Mouse (Mus musculus) thymus, adult 2 months (tissue): Measurements from ENCODE around the gene Eef1akmt3. TPM values are rescaled to one million over a fixed set of nuclear protein-coding genes. Genes with fewer than 3 reads are reported as not detected.

Source experiments
- DNase-seq: peaks from one replicate; pipeline ENCODE4 v3.0.0; 2021
- H3K27ac ChIP-seq: fragments of 200-500 bp; 2 replicates; pipeline ENCODE4 v1.5.1; 2012; ENCODE audit warnings: low read length, control low read depth; ENCODE audit not compliant: control insufficient read depth, insufficient read depth
- H3K27me3 ChIP-seq: fragments of 200-500 bp; 2 replicates; pipeline ENCODE4 v1.6.1; 2012; ENCODE audit warnings: mild to moderate bottlenecking, low read length, moderate library complexity, mixed read lengths; ENCODE audit not compliant: control insufficient read depth, insufficient read depth
- H3K36me3 ChIP-seq: fragments of 200-500 bp; 2 replicates; pipeline ENCODE4 v1.6.1; 2012; ENCODE audit warnings: mild to moderate bottlenecking, low read length, moderate library complexity; ENCODE audit not compliant: control insufficient read depth, insufficient read depth
- H3K4me1 ChIP-seq: fragments of 200-500 bp; replicated peaks from 2 replicates; pipeline ENCODE4 v1.6.1; 2012; ENCODE audit warnings: low read length; ENCODE audit not compliant: control insufficient read depth, insufficient read depth
- H3K4me3 ChIP-seq: fragments of 200-500 bp; 2 replicates; pipeline ENCODE4 v1.5.1; 2012; ENCODE audit warnings: mild to moderate bottlenecking, low read length, control low read depth, moderate library complexity; ENCODE audit not compliant: control insufficient read depth, insufficient read depth
- CTCF ChIP-seq: fragments of 200-500 bp; IDR thresholded peaks from 2 replicates; pipeline ENCODE4 v1.5.1; 2012; ENCODE audit warnings: mild to moderate bottlenecking, control low read depth, low read length, moderate library complexity, borderline replicate concordance; ENCODE audit not compliant: control insufficient read depth, poor library complexity, insufficient read depth; ENCODE audit errors: extremely low read depth
- POLR2A ChIP-seq: fragments of 200-500 bp; IDR thresholded peaks from 2 replicates; pipeline ENCODE4 v1.6.1; 2012; ENCODE audit warnings: mild to moderate bottlenecking, low read length, control low read depth, moderate library complexity; ENCODE audit not compliant: control insufficient read depth, poor library complexity, insufficient read depth; ENCODE audit errors: extremely low read depth
- WGBS: fragments of 180-500 bp; shearing (Covaris S2); methylation state at CpG from one replicate; pipeline ENCODE4 v1.1.7; 2018; 5-methylcytosine and 5-hydroxymethylcytosine counted together
- polyA plus RNA-seq: library from polyadenylated mRNA; depleted of rRNA; stranded (reverse); fragments of >200 nt; gene quantifications from 2 replicates; pipeline ENCODE4 v1.2.3, GENCODE M21; 2012; rRNA removed

Gene Eef1akmt3
- 0.08 and 0.13 TPM in 2 replicates for polyA plus RNA-seq

- TF ChIP-seq CTCF = peak; percentile 3; the same call in 1 of the 2 replicates
- TF ChIP-seq POLR2A = 0 out of 2 replicates have a peak, but pooled peaks have one; percentile 22
- 2% methylated on average over 28 of the region's 28 CpGs for WGBS
- Histone ChIP-seq H3K27ac (no peak within 1 kb of the TSS), H3K4me3 (peak within 1 kb of the TSS; percentile 69), H3K36me3 (no peaks in the 10 kb centered on the region), H3K27me3 (peaks cover 10% of the 10 kb centered on the region; the same call in 1 of the 2 replicates), H3K4me1 (peaks cover 13% of the 10 kb centered on the region)
- peak; percentile 19 for DNase-seq
These were observed at the start of gene Eef1akmt3, which contains the start of gene Mettl1 for GRCm38 (mm10) chr10:127041274-127041766. Gene Eef1akmt3, minus strand, starts transcription at chr10:127041513. Gene Mettl1, plus strand, starts transcription at chr10:127041414.

- Histone ChIP-seq H3K4me3 (no peak overlapping the region), H3K27ac (no peak overlapping the region), H3K36me3 (peaks cover 50% of the 10 kb centered on the region), H3K27me3 (no peaks in the 10 kb centered on the region), H3K4me1 (no peaks in the 10 kb centered on the region)
- no peak for DNase-seq
- 90% methylated on average over 57 of the region's 57 CpGs for WGBS
- no peak for TF ChIP-seq POLR2A
- no peak for TF ChIP-seq CTCF
These were observed 49.5 kb upstream of the Eef1akmt3 start for GRCm38 (mm10) chr10:127090560-127091411.

- no peak for DNase-seq
- Histone ChIP-seq H3K27me3 (no peaks in the 10 kb centered on the region), H3K4me1 (no peaks in the 10 kb centered on the region), H3K36me3 (peaks cover 52% of the 10 kb centered on the region), H3K4me3 (no peak overlapping the region), H3K27ac (no peak overlapping the region)
- 94% methylated on average over 6 of the region's 6 CpGs for WGBS
- TF ChIP-seq CTCF (no peak), POLR2A (no peak)
These were observed 44.3 kb upstream of the Eef1akmt3 start for GRCm38 (mm10) chr10:127085633-127086032.

GRCm38 (mm10) chr10:127085052-127085451 lies 43.7 kb upstream of the Eef1akmt3 start:
- 95% methylated on average over 9 of the region's 9 CpGs for WGBS
- H3K27me3 ChIP-seq = no peaks in the 10 kb centered on the region
- no peak for TF ChIP-seq CTCF
- no peak for TF ChIP-seq POLR2A

GRCm38 (mm10) chr10:127083915-127084306 lies 42.6 kb upstream of the Eef1akmt3 start:
- Histone ChIP-seq H3K4me3 (no peak overlapping the region), H3K36me3 (peaks cover 48% of the 10 kb centered on the region), H3K4me1 (no peaks in the 10 kb centered on the region), H3K27me3 (no peaks in the 10 kb centered on the region), H3K27ac (no peak overlapping the region)
- no peak for TF ChIP-seq CTCF
- no peak for TF ChIP-seq POLR2A
- WGBS = 90% methylated on average over 5 of the region's 5 CpGs
- DNase-seq = no peak

More at GRCm38 (mm10) chr10:127085052-127085451, 43.7 kb upstream of the Eef1akmt3 start:
- H3K36me3 ChIP-seq = peaks cover 49% of the 10 kb centered on the region
- no peak for DNase-seq
- H3K27ac ChIP-seq = no peak overlapping the region
- no peaks in the 10 kb centered on the region for H3K4me1 ChIP-seq
- H3K4me3 ChIP-seq = no peak overlapping the region

- no peaks in the 10 kb centered on the region for H3K27me3 ChIP-seq
- no peaks in the 10 kb centered on the region for H3K4me1 ChIP-seq
- DNase-seq = no peak
These were observed 42.1 kb upstream of the Eef1akmt3 start for GRCm38 (mm10) chr10:127083292-127083914.

More at GRCm38 (mm10) chr10:127083292-127083914, 42.1 kb upstream of the Eef1akmt3 start:
- WGBS = 93% methylated on average over 8 of the region's 8 CpGs
- no peak overlapping the region for H3K4me3 ChIP-seq
- no peak for TF ChIP-seq POLR2A
- no peak for TF ChIP-seq CTCF
- no peak overlapping the region for H3K27ac ChIP-seq
- H3K36me3 ChIP-seq = peaks cover 45% of the 10 kb centered on the region
